Mouse (Mus musculus) gastrocnemius, postnatal 10 days (tissue): Measurements from ENCODE around the gene Slc43a3. TPM values are rescaled to one million over a fixed set of nuclear protein-coding genes. Genes with fewer than 3 reads are reported as not detected.

Experiments
- DNase-seq: peaks from one replicate; pipeline ENCODE4 v3.0.0; 2021; ENCODE audit warnings: mixed read lengths
- total RNA-seq, 2 experiments: library from RNA; stranded (reverse); gene quantifications; 2 replicates each; pipeline ENCODE4 v1.2.3; 2021

Slc43a3 gene
- total RNA-seq, 2 experiments from 2014 or later = 18.9 to 20.0 TPM

DNA sequence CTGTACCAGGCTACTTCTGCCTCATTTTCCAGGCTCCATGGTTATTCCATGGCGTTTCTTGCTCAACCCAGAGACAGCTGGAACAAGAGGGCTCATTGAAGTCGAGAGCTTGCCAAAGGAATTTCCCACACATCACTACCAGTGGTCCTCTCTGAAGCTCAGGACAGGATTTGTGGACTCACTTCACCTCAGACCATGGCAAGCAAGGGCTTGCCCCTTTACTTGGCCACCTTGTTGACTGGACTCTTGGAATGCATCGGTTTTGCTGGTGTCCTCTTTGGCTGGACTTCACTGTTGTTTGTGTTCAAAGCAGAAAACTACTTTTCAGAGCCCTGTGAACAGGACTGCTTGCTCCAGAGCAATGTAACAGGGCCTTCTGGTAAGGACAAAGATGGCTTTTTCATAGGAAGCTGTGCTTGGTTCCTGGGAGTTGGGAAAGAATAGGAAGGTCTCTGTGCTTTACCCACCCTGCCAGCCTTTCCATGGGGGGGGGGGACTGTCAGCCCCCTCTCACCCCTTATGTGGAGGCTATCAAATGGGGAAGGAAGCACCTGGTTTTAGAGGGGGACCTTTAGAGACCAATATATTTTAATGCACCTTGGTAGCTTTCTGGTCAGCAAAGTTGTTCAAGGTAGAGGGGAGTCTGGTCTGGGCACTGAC, 1.2 kb downstream of the Slc43a3 start:
- no peak for DNase-seq

DNA sequence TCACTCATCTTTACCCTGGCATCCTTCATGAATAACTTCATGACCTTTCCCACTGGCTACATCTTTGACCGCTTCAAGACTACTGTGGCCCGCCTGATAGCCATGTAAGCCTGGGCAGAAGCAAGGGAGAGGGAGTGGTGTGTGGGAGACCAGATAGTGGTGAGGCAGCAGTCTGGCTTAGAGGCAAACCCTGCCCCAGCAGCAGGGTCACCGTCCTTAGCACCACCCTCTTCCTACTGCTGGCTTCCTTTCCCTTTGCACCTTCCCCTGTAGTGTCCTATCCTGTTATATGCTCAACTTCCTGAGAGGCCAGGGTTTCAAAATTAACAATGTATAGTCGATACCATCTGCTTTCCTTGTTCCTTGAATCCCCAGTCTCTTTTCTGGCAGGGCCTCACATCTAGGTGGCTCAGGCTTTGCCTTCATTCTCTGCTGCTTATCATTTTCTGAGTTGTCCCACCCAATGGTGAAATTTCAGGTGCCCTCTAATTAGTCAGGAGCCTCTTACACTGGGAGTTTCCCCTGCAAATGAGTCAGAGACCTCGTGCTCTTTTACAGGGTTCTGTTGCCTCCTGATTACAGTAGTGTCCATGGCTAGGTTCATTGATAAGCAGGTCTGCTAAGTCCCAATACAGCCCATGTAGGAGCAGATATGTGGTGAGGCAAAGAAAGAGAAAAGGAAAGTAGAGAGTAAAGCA, 2.0 kb downstream of the Slc43a3 start:
- DNase-seq = no peak

DNA sequence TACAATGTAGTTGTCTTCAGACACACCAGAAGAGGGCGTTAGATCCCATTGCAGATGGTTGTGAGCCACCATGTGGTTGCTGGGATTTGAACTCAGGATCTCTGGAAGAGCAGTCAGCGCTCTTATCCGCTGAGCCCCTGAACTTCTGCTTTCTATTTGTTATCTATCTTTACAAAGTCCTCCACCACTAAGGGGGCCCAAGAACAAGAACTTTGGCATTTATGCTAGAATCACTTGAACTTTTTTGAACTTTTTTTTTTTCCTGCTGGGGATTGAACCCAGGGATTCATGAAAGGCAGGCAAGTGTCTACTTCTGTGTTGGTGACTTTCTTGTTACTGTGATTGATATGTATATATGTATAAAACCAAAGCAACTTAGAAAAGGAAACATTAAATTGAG, 2.9 kb downstream of the Slc43a3 start:
- DNase-seq = no peak

DNA sequence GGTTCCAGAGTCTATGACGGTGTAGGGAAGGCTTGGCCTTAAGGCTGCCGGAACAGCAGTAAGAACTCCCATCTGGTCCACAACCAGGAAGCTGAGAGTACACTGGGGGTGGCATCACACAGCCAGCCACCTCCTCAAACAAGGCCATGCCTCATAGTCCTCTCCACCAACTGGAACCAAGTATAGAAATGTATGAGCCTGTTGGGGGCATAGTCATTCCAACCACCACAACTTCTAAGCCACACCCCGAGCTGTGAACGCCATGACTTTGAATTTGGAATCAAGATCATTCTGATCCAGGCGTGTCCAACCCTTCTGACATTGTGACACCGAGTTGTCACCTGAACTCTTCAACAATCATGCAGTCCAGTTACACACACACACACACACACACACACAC, 3.3 kb downstream of the Slc43a3 start:
- DNase-seq = no peak

DNA sequence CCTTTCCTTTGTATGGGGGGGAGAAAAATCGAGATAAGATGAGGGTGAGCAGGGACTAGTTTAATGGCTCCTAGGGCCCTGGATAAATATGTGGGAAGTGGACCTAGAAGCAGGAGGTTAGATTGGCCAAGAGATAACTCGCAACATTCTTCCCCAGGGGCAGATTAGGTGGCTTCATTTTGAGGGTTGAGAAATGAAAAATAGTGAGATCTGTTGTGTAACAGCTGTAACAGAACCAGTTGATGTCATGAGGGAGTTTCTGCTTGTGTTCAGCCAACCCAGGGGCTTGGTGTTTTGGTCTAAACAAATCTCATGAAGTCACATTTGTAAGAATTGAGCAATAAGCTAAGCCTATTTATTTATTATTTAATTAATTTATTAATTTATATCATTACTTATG, 5.0 kb downstream of the Slc43a3 start:
- DNase-seq = no peak

DNA sequence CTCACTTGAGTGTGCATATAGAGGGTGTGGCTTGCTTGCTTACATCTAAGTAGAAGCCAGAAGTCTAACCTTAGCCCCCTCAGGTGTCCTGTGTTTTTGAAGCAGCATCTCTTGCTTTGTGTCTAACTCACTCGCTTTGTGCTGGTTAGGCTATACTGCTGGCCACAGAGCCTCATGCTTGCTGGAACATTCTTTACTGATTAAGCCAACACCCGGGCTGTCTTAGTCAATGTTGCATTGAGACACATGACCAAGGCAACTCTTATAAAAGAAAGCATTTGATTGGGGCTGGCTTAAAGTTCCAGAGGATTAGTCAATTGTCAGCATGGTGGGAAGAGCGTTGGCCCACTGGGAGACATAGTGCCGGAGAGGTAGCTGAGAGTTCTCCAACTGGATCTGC, 5.4 kb downstream of the Slc43a3 start:
- no peak for DNase-seq

DNA sequence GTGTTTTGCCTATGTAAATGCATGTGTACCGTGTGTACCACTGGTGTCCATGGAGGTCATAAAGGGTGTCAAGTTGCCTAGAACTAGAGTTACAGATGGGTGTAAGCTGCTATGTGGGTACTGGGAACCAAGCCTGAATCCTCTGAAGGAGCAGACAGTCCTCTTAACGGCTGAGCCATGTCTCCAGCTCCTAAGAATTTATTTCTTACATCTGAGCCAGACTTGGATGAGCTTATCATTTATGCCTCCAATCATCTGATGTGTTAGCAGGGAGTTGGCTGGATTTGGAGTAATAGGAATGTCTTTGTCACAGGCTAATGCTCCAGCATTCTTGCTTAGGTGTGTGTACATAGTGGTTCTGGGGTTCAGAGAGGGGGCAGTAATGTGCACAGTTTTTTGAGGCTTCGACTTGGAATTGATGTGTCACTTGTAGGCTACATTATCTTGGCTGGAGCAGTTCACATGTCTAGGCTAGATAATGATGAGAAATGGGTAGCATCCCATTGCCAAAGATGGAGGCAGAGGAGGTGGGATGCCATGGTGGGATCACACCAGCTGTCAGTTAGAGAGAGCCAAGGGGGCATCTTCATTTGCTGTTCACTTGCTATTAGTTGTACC, 10.9 kb downstream of the Slc43a3 start:
- no peak for DNase-seq

DNA sequence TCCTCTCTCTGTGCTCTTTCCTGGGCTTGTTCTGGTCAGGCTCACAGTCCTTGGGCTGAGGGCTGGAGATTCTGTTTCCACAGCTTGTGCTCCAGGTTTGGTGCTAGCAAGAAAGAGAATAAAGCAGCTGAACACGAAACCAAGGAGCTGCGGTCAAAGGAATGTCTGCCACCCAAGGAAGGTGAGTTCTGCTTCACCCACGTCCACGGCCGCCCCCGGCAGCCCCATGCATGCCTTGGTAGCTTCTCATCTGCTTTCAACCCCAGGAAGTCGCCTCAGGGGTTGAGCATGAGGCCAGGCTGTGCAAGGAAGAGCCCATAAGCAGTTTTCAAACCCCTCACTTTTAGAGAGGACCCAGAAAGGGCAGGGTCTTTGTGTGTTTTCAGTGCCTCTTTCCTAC, 11.9 kb downstream of the Slc43a3 start:
- DNase-seq = no peak

DNA sequence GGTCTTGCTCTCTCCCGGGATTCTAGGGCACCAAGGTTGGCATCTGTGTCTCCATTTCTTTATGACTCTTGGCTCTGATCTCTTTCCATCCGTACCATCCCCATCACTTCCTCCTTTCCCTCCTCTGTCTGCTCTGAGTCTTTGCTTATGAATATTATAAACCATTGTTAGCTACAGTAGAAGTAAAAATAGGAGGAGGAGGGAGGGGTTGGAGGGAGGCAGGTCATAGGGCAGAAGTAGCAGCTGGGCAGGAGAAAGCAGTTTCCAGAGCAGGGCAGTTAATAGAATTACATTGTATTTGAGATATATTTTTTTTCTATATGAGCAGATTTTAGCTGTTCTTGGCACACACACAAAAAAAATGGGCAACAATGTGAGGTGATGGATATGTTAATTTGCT, 12.3 kb downstream of the Slc43a3 start:
- no peak for DNase-seq

DNA sequence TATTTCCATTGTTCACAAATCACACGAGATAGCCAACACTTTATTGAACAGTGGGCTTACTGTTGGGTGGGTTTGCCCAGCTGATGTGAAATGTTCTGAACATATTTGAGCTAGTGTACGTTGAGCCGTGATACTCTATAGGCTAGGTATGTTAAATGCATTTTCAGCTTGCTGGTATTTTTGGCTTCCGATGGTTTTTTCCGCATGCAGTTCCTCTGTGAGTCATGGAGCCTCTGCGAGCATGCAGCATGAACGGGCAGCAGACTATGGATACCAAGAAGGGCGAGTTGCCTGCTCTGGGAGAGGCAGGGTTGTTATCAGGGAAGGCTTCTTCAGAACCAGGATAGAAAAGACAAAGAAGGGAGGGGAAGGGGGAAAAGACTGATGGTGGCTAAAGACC, 14.6 kb downstream of the Slc43a3 start:
- no peak for DNase-seq

DNA sequence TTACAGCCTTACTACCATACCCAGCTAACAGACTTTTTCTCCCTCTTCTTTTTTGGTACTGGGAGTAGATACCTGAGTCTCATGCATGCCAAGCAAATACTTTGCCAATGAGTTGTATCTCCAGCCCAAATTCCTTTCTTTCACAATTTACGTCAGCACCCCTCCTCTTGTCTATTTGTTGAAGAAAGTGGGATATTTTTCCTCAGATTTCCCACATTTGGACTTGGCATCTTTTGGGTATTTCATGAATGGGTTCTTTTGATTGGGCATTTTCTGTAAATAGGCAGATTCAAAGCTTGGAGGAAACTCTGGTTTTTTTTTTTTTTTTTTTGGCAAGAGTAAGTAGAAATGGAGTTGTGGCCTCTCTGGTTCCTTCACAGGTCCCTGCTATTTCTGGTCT, 15.9 kb downstream of the Slc43a3 start:
- no peak for DNase-seq

DNA sequence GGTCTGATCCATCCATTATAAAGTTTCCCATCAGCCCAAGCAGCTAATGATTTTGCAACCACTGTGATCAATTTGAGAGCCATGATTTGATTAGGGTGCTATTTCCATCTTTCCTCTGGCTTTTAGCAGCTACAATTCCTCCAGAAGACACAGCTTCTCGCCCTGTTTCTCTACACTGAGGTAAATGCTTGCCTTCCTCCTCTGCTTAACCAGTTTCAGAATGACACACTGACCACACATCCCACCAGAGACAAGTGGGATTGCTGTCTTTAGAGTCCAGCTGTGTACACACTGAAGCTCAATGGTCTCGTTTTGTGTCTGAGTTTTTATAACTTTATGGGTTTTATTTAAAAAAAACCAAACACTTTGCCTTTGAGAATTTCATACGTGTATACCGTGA, 16.3 kb downstream of the Slc43a3 start:
- DNase-seq = no peak

DNA sequence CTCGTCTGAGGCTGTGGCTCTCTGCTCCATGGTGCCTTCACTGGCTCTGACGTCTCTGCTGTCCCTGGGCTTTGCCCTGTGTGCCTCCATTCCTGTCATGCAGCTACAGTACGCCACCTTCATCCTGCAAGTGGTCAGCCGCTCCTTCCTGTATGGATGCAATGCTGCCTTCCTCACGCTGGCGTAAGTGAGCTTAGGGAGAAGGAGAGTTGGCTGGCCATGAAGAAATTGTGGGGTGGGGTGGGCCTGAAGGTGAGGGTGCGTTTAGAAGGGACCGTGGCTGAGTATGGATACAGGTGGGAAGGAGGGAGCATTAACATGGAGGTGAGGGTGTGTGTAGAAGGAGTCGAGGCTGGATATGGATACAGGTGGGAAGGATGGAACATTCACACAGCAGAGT, 19.1 kb downstream of the Slc43a3 start:
- no peak for DNase-seq

DNA sequence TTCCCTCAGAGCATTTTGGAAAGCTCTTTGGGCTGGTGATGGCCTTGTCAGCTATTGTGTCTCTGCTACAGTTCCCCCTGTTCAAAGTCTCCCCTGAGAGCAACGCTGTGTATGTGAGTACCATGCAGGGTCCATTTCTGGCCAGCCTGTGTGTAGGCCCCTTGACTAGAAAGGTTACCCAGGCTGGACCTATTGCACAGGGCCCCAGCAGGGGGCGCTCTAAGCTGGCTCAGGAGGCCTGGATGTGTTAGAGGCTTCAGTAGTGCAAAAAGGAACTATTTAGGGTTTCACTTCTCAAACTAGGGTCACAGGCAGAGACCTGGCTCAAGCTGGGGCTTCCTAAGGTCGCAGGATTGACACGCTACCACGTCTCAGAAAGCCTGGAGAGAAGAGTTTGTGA, 19.9 kb downstream of the Slc43a3 start:
- DNase-seq = peak; percentile 67

DNA sequence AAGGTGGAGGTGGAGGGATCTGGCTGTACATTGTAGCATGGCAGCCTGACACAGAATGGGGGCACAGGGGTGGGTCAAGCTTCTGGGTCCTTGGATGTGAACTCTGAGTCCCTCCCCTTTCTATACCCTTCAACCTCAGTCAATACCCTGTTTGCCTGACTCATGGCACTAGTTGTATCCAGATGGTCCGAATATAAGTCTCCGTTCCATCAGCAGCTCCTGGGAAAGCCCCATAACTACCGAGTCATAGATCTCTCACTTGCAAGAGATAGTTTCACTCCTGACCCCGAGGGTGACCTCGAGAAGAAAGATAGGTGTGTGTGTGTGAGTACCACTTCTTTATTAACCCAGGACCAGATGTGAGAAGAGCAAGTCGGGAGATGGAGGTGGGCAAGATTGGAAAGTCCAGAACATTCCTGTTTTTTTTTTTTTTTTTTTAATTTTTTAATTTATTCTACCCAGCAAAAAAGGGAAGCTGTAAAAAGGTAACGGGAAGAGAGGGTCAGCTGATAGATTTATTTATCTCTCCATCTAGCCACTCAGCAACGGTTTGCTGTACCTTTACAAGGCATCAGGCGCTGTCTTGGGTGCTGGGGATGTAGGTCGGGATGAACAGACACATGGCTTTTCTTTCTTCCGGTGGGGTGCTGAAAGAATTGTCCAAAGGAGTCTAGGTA, 22.3 kb downstream of the Slc43a3 start:
- DNase-seq = no peak

DNA sequence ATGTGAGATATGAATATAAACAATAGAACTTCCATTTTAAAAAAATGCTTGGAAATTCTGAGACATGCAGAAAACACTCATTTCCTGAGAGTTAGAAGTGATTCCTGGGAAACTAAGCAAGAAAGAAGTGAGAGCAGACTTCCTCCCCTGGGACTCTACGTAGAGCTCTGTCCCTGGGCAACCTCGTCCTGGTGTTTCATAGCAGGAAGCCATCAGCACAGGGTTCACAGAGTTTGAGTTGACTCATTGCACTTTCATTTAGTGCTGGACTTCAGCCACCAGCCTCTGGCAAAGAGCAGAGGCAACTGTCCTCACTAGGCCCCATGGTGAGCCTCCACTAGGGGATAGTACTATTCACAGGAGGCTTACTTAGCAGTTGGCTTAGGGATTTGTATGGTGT, 24.9 kb downstream of the Slc43a3 start:
- DNase-seq = peak; percentile 53

DNA sequence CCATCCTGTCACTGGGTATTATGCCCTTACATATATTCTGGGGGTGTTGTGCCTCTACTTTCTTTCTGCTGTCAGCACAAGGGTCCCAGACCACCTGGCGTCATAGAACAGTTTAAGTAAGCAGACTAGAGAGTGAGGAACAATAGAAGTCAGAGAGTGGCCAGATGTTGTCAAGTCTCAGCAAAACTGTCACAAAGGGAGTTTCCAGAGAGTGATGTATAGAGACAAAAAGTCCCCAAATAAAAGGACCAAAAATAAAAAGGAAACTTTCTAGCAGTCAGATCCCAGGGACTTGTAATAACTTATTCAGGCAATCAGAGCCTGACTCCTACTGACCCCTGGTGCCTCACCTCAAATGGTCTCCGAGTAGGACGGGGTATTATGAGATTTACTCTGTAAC, 25.5 kb downstream of the Slc43a3 start:
- no peak for DNase-seq

DNA sequence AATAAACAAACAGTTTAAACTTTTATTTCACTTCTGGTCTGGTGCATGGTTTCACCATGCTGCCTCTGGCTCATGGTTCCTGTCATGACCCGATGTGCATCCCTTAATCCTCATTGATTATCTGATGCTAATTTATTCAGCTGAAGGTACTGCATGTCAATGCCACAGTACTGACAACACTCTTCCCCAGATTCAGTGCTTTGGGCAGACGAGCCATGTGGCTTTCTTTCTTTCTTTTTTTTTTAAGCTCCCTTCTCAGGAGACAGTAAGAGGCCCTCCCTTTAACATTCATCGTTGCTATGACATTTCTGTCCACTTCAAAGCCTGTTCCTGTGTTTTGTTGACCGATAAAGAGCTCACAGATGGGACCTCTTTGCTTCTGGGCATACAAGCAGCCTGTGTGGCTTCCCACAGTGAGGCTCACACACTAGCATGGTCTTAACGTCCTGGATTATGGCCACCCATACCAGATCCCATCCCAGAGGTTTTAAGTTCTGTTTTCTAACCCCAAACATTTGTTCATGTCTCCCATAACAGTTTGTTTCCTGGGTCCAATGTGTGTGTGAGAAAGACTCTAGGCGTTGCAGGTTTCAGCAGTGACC, 26.6 kb downstream of the Slc43a3 start:
- DNase-seq = no peak

DNA sequence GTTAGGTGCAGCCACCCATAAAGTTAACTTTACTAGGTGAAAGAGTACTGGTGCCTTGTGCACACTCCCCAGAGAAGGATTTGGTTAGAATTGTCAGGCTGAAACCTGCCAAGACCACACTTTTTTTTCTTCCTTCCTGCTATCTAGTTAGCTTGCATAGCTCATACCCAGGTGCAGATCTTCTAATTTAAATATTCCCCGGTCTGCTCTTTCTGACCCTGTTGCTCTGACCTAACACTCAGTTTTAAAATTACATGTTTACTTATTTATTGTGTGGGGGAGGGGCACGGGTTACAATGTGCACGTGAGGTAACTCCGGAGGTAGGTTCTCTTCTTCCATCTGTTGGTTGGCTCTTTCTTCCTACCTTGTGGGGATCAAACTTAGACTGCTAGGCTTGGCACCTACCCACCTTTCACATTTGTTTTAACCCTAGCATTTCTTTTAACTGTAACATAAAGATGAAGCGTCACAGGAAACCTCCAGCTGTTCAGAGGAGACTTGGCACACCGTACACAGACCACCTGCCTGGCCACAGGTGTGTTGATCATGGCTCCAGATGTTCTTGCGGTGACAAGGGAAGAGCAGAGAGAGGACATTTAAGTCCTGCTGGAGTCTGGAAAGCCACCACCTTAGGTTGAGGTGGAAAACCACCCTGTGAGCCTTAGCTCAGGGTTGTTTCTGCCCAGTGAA, 27.9 kb downstream of the Slc43a3 start:
- no peak for DNase-seq

DNA sequence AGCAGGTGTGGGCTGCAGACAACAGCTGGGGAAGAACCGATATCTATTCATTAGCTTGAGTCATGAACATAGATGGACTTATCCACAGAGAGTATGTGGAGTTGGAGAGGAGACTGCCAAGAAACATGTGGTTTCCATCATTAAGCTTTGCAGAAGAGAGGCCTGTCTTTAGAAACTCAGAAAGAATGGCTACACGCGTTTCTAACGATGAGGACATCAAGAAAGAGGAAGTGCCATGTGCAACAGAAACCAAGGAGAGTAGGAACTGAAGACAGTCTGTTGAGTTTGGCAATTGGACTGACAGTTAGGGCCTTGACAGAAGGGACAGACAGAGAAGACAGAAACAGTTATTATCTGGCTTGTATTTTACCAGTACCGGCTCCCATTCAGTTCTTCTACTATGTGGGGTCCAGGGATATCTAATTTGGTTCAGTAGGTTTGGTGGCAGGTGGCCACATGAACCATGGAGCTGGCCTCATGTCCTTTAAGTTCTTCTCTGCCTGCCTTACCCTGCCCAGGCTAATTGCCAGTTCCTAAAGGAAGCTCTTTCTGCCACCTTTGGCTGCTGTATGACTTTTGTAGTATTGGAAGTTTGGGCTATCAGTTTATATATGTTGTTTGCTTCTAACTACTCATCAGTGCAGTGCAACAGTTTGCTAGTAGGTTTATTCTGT, 31.1 kb downstream of the Slc43a3 start:
- DNase-seq = no peak

DNA sequence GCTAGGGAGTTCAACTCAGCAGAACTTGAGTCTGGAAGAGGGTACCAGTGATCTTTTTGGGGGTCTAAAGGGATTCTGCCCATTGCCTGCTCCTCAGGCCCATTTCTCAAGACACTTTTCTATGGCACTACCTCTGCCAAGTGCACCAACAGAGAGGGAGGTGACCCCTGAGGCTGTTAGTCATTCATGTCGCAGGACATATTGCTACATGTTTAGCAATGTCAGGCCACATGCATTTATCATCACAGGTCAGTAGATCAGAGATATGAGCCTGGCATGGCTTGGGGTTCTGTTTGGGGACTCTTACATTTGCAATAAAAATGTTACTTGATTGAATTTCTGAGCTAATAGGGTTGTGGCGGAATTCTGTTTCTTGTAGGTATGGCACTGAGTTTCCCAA, 39.2 kb downstream of the Slc43a3 start:
- no peak for DNase-seq

DNA sequence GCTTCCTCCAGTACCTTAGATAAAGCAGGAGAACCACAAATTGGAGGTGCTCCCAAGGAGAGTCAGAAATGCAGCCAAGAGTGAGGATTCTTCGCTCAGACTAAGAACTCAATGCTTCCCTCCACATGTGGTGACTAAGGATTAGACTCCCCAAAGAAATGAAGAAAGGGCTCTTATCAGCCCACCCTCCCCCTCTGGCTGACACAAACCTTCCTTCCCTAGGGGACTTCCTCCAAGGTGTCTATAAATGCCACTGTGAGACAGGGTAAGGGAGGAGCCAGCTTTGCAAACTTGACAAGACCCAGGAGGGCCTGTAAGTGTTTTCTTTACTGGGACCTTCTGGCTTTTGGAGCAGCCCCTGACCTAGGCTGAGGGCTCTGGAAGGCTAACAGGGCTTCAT, 43.8 kb downstream of the Slc43a3 start, which contains the start of gene Prg2:
Prg2 (plus strand) TSS at position 274 of the 400 bp plus-strand sequence.
- DNase-seq = no peak
